In genomic region chr6:83541756-83542456, GRCm38 (mm10) we compare ENCODE assay signal across 8 mouse cellular contexts. TPM values are rescaled to one million over a fixed set of nuclear protein-coding genes. Genes with fewer than 3 reads are reported as not detected.
DNase-seq lines count a peak whose midpoint lies in the region; ATAC-seq lines count a peak whose summit lies in the region.

No protein-coding gene starts in this region.

- no peaks in the 10 kb centered on the region for H3K27me3 ChIP-seq in liver, embryonic 12.5 days (replicated peaks)
- H3K27me3 ChIP-seq in limb, embryonic 13.5 days: no peaks in the 10 kb centered on the region
- no peaks in the 10 kb centered on the region for H3K27me3 ChIP-seq in midbrain, embryonic 16.5 days (ENCODE audit: control insufficient read depth, insufficient read depth, low read depth, low read length)

- no peak overlapping the region for H3K27ac ChIP-seq in liver, embryonic 12.5 days
- H3K27ac ChIP-seq in limb, embryonic 13.5 days: peak overlapping the region; percentile 75
- no peak overlapping the region for H3K27ac ChIP-seq in midbrain, embryonic 16.5 days (ENCODE audit: low read length)

- H3K4me1 ChIP-seq in liver, embryonic 12.5 days: no peaks in the 10 kb centered on the region
- 0 out of 2 replicates have a peak, but pooled peaks cover 4% of the 10 kb centered on the region for H3K4me1 ChIP-seq in limb, embryonic 13.5 days
- H3K4me1 ChIP-seq in midbrain, embryonic 16.5 days (ENCODE audit: control insufficient read depth, insufficient read depth, low read length): no peaks in the 10 kb centered on the region

- 65% methylated on average over 11 of the region's 11 CpGs for WGBS in liver, embryonic 12.5 days (ENCODE audit: insufficient replicate concordance)
- 67% methylated on average over 11 of the region's 11 CpGs for WGBS in limb, embryonic 13.5 days
- 75% methylated on average over 11 of the region's 11 CpGs for WGBS in midbrain, embryonic 16.5 days

- peak; percentile 30 for DNase-seq in liver
- peak; percentile 66 for DNase-seq in cerebellum, adult 9-10 months
- DNase-seq in heart, adult 11 months: peak; percentile 89
- no peak for DNase-seq in thymus, adult 18-20 months
- DNase-seq in adrenal gland, postnatal 4 days (ENCODE audit: low spot score in 2 of 2): no peak

- H3K36me3 ChIP-seq in liver, embryonic 12.5 days: peaks cover 18% of the 10 kb centered on the region
- peaks cover 26% of the 10 kb centered on the region for H3K36me3 ChIP-seq in limb, embryonic 13.5 days
- peaks cover 25% of the 10 kb centered on the region for H3K36me3 ChIP-seq in midbrain, embryonic 16.5 days (ENCODE audit: control insufficient read depth, insufficient read depth, low read length)

- H3K9me3 ChIP-seq in liver, embryonic 12.5 days (replicated peaks): no peaks in the 10 kb centered on the region
- H3K9me3 ChIP-seq in limb, embryonic 13.5 days: no peaks in the 10 kb centered on the region
- H3K9me3 ChIP-seq in midbrain, embryonic 16.5 days (replicated peaks; ENCODE audit: control insufficient read depth, low read length, poor library complexity, severe bottlenecking): no peaks in the 10 kb centered on the region

- no peak overlapping the region for H3K4me3 ChIP-seq in liver, embryonic 12.5 days
- H3K4me3 ChIP-seq in limb, embryonic 13.5 days: no peak overlapping the region
- no peak overlapping the region for H3K4me3 ChIP-seq in midbrain, embryonic 16.5 days (ENCODE audit: low read depth, low read length)

- no peak overlapping the region for H3K4me2 ChIP-seq in liver, embryonic 12.5 days
- no peak overlapping the region for H3K4me2 ChIP-seq in limb, embryonic 13.5 days (replicated peaks)
- no peak overlapping the region for H3K4me2 ChIP-seq in midbrain, embryonic 16.5 days (ENCODE audit: low read length)

- no peak for ATAC-seq in liver, embryonic 12.5 days
- ATAC-seq in limb, embryonic 13.5 days (ENCODE audit: low FRiP score, low read depth): peak; percentile 54; the same call in 1 of the 2 replicates
- ATAC-seq in midbrain, embryonic 16.5 days: no peak

- H3K9ac ChIP-seq in liver, embryonic 12.5 days: no peak overlapping the region
- H3K9ac ChIP-seq in limb, embryonic 13.5 days: no peak overlapping the region
- H3K9ac ChIP-seq in midbrain, embryonic 16.5 days (ENCODE audit: low read depth, low read length): no peak overlapping the region

RNA-seq across cellular contexts. Expression of gene Actg2, which starts 5.8 kb away (rescaled TPM):
- polyA plus RNA-seq in liver, embryonic 12.5 days (2016; fragmentation: Nextera tagmentation; extraction: Ambion mirVana): 5.7 and 6.7 TPM in 2 replicates
- 2.9 and 3.4 TPM in 2 replicates for polyA plus RNA-seq in limb, embryonic 13.5 days (2015; fragmentation: Nextera tagmentation; extraction: Ambion mirVana)
- 1 to 10 TPM; 3.1 to 4.3 TPM for total RNA-seq in adrenal gland, postnatal 4 days (2021)
- 1.7 and 2.0 TPM in 2 replicates for polyA plus RNA-seq in midbrain, embryonic 16.5 days (2015; fragmentation: Nextera tagmentation; extraction: Ambion mirVana)

RNA-seq across cellular contexts. Expression of gene Stambp, which starts 30.6 kb away (rescaled TPM):
- 11.7 and 13.4 TPM in 2 replicates for polyA plus RNA-seq in liver, embryonic 12.5 days (2016; fragmentation: Nextera tagmentation; extraction: Ambion mirVana)
- 24.4 and 24.8 TPM in 2 replicates for polyA plus RNA-seq in limb, embryonic 13.5 days (2015; fragmentation: Nextera tagmentation; extraction: Ambion mirVana)
- 10 to 100 TPM; 32.9 to 33.0 TPM for total RNA-seq in adrenal gland, postnatal 4 days (2021)
- 71.5 and 76.9 TPM in 2 replicates for polyA plus RNA-seq in midbrain, embryonic 16.5 days (2015; fragmentation: Nextera tagmentation; extraction: Ambion mirVana)

RNA-seq across cellular contexts. Expression of gene Dguok, which starts 35.1 kb away (rescaled TPM):
- 28.2 and 30.4 TPM in 2 replicates for polyA plus RNA-seq in liver, embryonic 12.5 days (2016; fragmentation: Nextera tagmentation; extraction: Ambion mirVana)
- polyA plus RNA-seq in limb, embryonic 13.5 days (2015; fragmentation: Nextera tagmentation; extraction: Ambion mirVana): 88.4 and 89.5 TPM in 2 replicates
- 10 to 100 TPM; 46.9 to 53.4 TPM for total RNA-seq in adrenal gland, postnatal 4 days (2021)
- 64.8 and 72.5 TPM in 2 replicates for polyA plus RNA-seq in midbrain, embryonic 16.5 days (2015; fragmentation: Nextera tagmentation; extraction: Ambion mirVana)

Comparison
In these comparisons a context has a peak if more than half of its experiments do, and no peak if none do; other contexts are left out.
1. DNase-seq: peak in liver (single experiment), cerebellum, adult 9-10 months (single experiment) and heart, adult 11 months (single experiment); none in thymus, adult 18-20 months (0 of 2) and adrenal gland, postnatal 4 days (0 of 2).